Mouse (Mus musculus) heart, embryonic 15.5 days (tissue): ENCODE data around the gene Larp1. TPM values are rescaled to one million over a fixed set of nuclear protein-coding genes. Genes with fewer than 3 reads are reported as not detected.

ENCODE experiments used
- ATAC-seq: fragments of 200-750 bp; cut with Nextera tagmentation; replicated peaks from 2 replicates; pipeline ENCODE4 v1.8.0; 2017; ENCODE audit warnings: low read depth, moderate TSS enrichment; ENCODE audit not compliant: insufficient number of reproducible peaks, insufficient read depth, low FRiP score
- H3K27ac ChIP-seq: fragments of 300-500 bp; sonication (generic); 2 replicates; pipeline ENCODE4 v1.5.1; 2015; ENCODE audit warnings: mild to moderate bottlenecking, inconsistent platforms
- H3K27me3 ChIP-seq: fragments of 300-500 bp; sonication (generic); 2 replicates; pipeline ENCODE4 v1.6.1; 2015; ENCODE audit warnings: inconsistent platforms
- H3K36me3 ChIP-seq: fragments of 300-500 bp; sonication (generic); 2 replicates; pipeline ENCODE4 v1.6.1; 2015; ENCODE audit warnings: mild to moderate bottlenecking, inconsistent platforms
- H3K4me1 ChIP-seq: fragments of 300-500 bp; sonication (generic); replicated peaks from 2 replicates; pipeline ENCODE4 v1.6.1; 2015; ENCODE audit warnings: inconsistent platforms
- H3K4me2 ChIP-seq: fragments of 300-500 bp; sonication (generic); 2 replicates; pipeline ENCODE4 v1.6.1; 2015; ENCODE audit warnings: inconsistent platforms, mild to moderate bottlenecking, moderate library complexity
- H3K4me3 ChIP-seq: fragments of 300-500 bp; sonication (generic); 2 replicates; pipeline ENCODE4 v1.5.1; 2015; ENCODE audit warnings: mild to moderate bottlenecking, inconsistent platforms
- H3K9ac ChIP-seq: fragments of 300-500 bp; sonication (generic); 2 replicates; pipeline ENCODE4 v1.6.1; 2015; ENCODE audit warnings: mild to moderate bottlenecking, inconsistent platforms
- H3K9me3 ChIP-seq: fragments of 300-500 bp; sonication (generic); replicated peaks from 2 replicates; pipeline ENCODE4 v1.6.1; 2016; ENCODE audit warnings: inconsistent platforms
- WGBS: fragments of 180-500 bp; shearing (Covaris S2); methylation state at CpG from one replicate; pipeline ENCODE4 v1.1.7; 2015; ENCODE audit warnings: mixed read lengths; 5-methylcytosine and 5-hydroxymethylcytosine counted together
- polyA plus RNA-seq: library from polyadenylated mRNA; unstranded; fragments of >200 nt; fragmentation: Nextera tagmentation; extraction: Ambion mirVana; gene quantifications from 2 replicates; pipeline ENCODE4 v1.2.1, GENCODE M21; 2015

The Larp1 gene
- polyA plus RNA-seq, 1 experiment from 2014 or later, result 11.3 TPM

DNA sequence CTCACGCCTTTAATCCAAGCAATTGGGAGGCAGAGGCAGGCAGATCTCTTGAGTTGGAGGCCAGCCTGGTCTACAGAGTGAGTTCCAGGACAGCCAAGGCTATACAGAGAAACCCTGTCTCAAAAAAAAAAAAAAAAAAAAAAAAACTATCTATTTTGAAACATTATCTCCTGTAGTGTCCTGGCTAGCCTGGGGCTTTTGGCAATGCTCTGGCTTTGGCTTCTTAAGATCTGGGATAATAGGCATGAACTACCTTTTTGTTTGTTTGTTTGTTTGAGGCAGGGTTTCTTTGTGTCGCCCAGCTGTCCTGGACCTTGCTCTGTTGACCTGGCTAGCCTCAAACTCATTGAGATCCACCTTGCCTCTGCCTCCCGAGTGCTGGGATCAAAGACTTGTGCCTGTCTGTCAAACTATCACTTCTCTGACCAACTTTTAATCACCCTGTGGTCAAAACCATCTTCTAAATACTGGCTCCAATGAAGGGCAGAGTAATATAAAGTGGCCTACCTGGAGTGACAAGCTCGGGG lies 92.4 kb downstream of the Larp1 start:
- Histone ChIP-seq H3K4me1 (peaks cover 25% of the 10 kb centered on the region), H3K27me3 (0 out of 2 replicates have a peak, but pooled peaks cover 7% of the 10 kb centered on the region), H3K4me2 (no peak overlapping the region), H3K4me3 (no peak overlapping the region), H3K9me3 (no peaks in the 10 kb centered on the region), H3K36me3 (no peaks in the 10 kb centered on the region), H3K27ac (no peak overlapping the region), H3K9ac (no peak overlapping the region)
- no peak for ATAC-seq
- 76% methylated on average over 4 of the region's 4 CpGs for WGBS

DNA sequence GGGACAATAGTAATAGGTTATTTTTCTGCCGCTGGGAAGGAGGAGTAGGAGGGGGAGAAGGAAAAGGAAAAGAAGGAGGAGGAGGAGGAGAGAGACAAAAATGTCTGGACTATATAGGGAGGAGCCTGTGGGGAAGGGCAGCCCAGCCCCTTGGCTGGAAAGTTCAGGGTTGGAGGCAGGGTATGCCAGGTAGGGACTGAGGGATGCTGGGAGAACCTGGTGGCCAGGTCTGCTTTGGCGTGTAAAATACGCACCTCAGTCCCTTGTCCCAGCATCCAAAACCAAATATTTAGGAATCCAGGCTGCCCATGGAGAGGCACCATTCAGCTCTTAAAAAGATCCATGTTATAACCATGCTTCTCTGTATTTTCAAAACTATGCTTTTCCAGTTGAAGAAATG lies 93.3 kb downstream of the Larp1 start:
- H3K4me2 ChIP-seq, result no peak overlapping the region
- peak overlapping the region; percentile 43 for H3K27ac ChIP-seq
- 0 out of 2 replicates have a peak, but pooled peaks cover 4% of the 10 kb centered on the region for H3K27me3 ChIP-seq
- H3K9ac ChIP-seq, result no peak overlapping the region
- ATAC-seq, result no peak
- H3K9me3 ChIP-seq, result no peaks in the 10 kb centered on the region
- WGBS, result 67% methylated on average over 3 of the region's 3 CpGs
- H3K4me3 ChIP-seq, result no peak overlapping the region
- no peaks in the 10 kb centered on the region for H3K36me3 ChIP-seq
- peaks cover 25% of the 10 kb centered on the region for H3K4me1 ChIP-seq

DNA sequence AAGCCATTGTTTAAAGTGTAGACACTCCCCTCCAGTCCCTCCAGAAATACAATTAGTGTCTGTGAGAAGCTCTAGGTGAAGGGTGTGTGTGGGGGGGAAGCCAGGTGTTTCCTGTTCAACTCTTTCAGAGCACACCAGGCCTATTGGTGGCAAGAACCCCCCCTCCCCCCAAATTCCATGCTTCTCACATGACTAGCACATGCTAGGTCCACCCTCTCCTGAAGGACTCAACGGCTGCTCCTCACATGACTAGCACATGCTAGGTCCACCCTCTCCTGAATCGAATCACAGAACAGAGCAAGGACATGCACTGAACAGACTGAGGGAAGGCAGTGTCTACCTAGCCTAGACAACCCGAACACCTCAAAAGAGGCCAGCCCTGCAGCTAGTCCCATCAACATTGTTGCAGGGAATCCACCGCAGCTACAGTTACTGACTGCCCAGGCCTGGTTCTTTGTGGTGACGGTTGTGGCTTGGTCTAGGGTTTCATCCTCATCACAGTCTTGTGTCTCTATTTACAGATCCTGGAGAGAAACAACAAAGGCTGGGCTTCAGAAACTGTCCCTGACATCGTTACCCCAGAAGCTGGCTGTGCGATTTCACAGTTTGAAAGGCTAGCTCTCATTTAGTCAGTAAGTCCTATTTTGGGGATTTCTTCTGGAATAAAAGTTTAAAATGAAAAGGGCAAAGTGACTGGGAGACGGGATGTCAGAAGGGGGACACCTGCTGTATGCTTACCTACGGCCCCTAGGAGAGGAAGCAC lies 93.9 kb downstream of the Larp1 start:
- H3K4me2 ChIP-seq, result peak overlapping the region; percentile 76; the same call in 1 of the 2 replicates
- 0 out of 2 replicates have a peak, but pooled peaks cover 3% of the 10 kb centered on the region for H3K27me3 ChIP-seq
- ATAC-seq, result no peak
- H3K36me3 ChIP-seq, result no peaks in the 10 kb centered on the region
- 80% methylated on average over 9 of the region's 9 CpGs for WGBS
- peak overlapping the region; percentile 68 for H3K27ac ChIP-seq
- H3K4me3 ChIP-seq, result peak overlapping the region; percentile 94; the same call in 1 of the 2 replicates
- H3K9me3 ChIP-seq, result no peaks in the 10 kb centered on the region
- H3K4me1 ChIP-seq, result peaks cover 19% of the 10 kb centered on the region
- H3K9ac ChIP-seq, result no peak overlapping the region

DNA sequence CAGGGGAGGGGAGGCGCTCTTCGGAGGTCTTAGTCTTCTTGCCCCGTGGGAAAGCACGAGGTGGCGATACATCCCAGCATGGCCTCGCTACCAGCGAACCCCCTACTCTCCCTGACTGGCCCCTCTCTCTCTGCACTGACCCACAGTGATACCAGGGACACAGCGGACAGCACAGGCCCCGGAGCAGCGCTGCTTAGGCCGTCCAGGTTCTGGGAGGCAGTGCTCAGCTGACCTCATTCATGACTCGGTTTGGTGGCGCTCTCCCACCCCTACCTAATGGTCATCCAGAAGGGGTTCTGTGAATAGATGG lies 94.4 kb downstream of the Larp1 start:
- Histone ChIP-seq H3K4me3 (peak overlapping the region; percentile 94), H3K4me1 (peaks cover 17% of the 10 kb centered on the region), H3K9ac (peak overlapping the region; percentile 44), H3K9me3 (no peaks in the 10 kb centered on the region), H3K4me2 (peak overlapping the region; percentile 76), H3K27ac (peak overlapping the region; percentile 68), H3K36me3 (no peaks in the 10 kb centered on the region), H3K27me3 (0 out of 2 replicates have a peak, but pooled peaks cover 3% of the 10 kb centered on the region)
- peak; percentile 15 for ATAC-seq
- WGBS, result 60% methylated on average over 13 of the region's 13 CpGs

DNA sequence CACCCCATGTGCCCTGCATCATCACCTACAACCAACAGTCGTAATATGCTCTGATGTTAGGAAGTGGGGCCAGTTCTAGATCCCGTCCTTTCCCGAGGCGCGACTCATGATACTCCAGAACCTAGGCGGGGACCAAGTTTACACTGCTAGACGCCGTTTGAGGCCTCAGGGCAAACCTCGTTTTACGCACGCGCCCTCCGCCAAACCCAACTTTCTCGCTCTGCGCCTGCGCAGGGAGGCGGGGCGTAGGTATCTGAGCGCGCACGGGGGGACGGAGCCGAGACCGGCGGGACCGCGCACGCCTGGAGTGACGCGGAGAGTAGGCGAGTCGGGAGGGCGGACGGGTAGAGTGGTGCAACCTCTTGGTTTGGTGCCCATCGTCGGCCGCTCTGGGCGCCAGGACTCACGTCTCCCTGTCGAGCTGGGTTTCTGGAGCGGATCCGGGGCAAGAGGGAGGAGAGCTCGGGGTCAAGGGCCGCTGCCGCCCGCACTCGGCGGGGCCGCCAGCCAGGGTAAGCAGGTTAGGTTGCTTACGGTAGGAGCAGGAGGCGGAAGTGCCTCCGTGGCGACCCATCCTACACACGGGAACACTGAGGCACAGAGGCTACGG lies 94.9 kb downstream of the Larp1 start, which contains the start of gene Cnot8:
Cnot8 (plus strand) TSS at position 457 of the 610 bp plus-strand sequence.
- peak within 1 kb of the TSS; percentile 93 for H3K27ac ChIP-seq
- H3K4me1 ChIP-seq, result peaks cover 17% of the 10 kb centered on the region
- H3K36me3 ChIP-seq, result no peaks in the 10 kb centered on the region
- peak within 1 kb of the TSS; percentile 76 for H3K4me2 ChIP-seq
- H3K4me3 ChIP-seq, result peak within 1 kb of the TSS; percentile 94
- 1% methylated on average over 55 of the region's 55 CpGs for WGBS
- H3K27me3 ChIP-seq, result no peaks in the 10 kb centered on the region
- no peaks in the 10 kb centered on the region for H3K9me3 ChIP-seq
- peak within 1 kb of the TSS; percentile 96 for H3K9ac ChIP-seq
- ATAC-seq, result peak; percentile 98

GRCm38 (mm10) chr11:58104351-58104791 lies 95.5 kb downstream of the Larp1 start:
- Histone ChIP-seq H3K4me2 (peak overlapping the region; percentile 76), H3K4me1 (peaks cover 17% of the 10 kb centered on the region), H3K4me3 (peak overlapping the region; percentile 94), H3K27ac (peak overlapping the region; percentile 93), H3K9me3 (no peaks in the 10 kb centered on the region), H3K36me3 (no peaks in the 10 kb centered on the region), H3K27me3 (no peaks in the 10 kb centered on the region), H3K9ac (peak overlapping the region; percentile 96)
- WGBS, result 0% methylated on average over 24 of the region's 24 CpGs
- ATAC-seq, result peak; percentile 7; the same call in 1 of the 2 replicates

GRCm38 (mm10) chr11:58107009-58107408 lies 98.1 kb downstream of the Larp1 start:
- H3K27me3 ChIP-seq, result no peaks in the 10 kb centered on the region
- no peak overlapping the region for H3K27ac ChIP-seq
- H3K4me1 ChIP-seq, result peaks cover 17% of the 10 kb centered on the region
- ATAC-seq, result no peak
- no peak overlapping the region for H3K9ac ChIP-seq
- no peak overlapping the region for H3K4me3 ChIP-seq
- H3K9me3 ChIP-seq, result no peaks in the 10 kb centered on the region
- no peak overlapping the region for H3K4me2 ChIP-seq
- peaks cover 25% of the 10 kb centered on the region for H3K36me3 ChIP-seq
- 48% methylated on average over 3 of the region's 3 CpGs for WGBS

- H3K4me1 ChIP-seq, result peaks cover 17% of the 10 kb centered on the region
- no peak overlapping the region for H3K27ac ChIP-seq
- H3K9me3 ChIP-seq, result no peaks in the 10 kb centered on the region
- peaks cover 33% of the 10 kb centered on the region for H3K36me3 ChIP-seq
- H3K4me3 ChIP-seq, result no peak overlapping the region
- H3K27me3 ChIP-seq, result no peaks in the 10 kb centered on the region
- WGBS, result 85% methylated on average over 4 of the region's 4 CpGs
- H3K4me2 ChIP-seq, result no peak overlapping the region
- no peak for ATAC-seq
- H3K9ac ChIP-seq, result 0 out of 2 replicates have a peak overlapping the region, but pooled peaks have one; percentile 5
These were observed 98.9 kb downstream of the Larp1 start for GRCm38 (mm10) chr11:58107664-58108337.

Other genes with a start within 250 kb of the Larp1 start
- gene Sap30l, start 207.4 kb upstream of the Larp1 start, polyA plus RNA-seq, result 8.9 and 10.0 TPM in 2 replicates
- 11.4 and 13.9 TPM in 2 replicates for gene Hand1, start 176.2 kb upstream of the Larp1 start, polyA plus RNA-seq
- gene Gm12248, start 84.1 kb downstream of the Larp1 start, polyA plus RNA-seq, result not detected in 2 replicates
- gene Cnot8, start 95.1 kb downstream of the Larp1 start, polyA plus RNA-seq, result 67.6 and 81.1 TPM in 2 replicates
- gene Gemin5, start 159.5 kb downstream of the Larp1 start, polyA plus RNA-seq, result 9.6 and 13.3 TPM in 2 replicates
- 99.6 and 102 TPM in 2 replicates for gene Mrpl22, start 162.6 kb downstream of the Larp1 start, polyA plus RNA-seq
- 6.4 and 10.1 TPM in 2 replicates for gene Igtp, start 190.5 kb downstream of the Larp1 start, polyA plus RNA-seq
- gene Irgm2, start 190.6 kb downstream of the Larp1 start, polyA plus RNA-seq, result 4.2 and 5.7 TPM in 2 replicates